Mouse (Mus musculus): ENCODE measurements around the gene D430041D05Rik. TPM values are rescaled to one million over a fixed set of nuclear protein-coding genes. Genes with fewer than 3 reads are reported as not detected.
A peak's percentile ranks its signal among the peaks of the same experiment; 100 is the strongest.

The D430041D05Rik gene
- polyA plus RNA-seq, 1 experiment from 2014 or later: 17.3 TPM

GRCm38 (mm10) chr2:104371606-104372130, 39.1 kb downstream of the D430041D05Rik start:
- ATAC-seq (ENCODE audit: low read depth): no peak
- 61% methylated on average over 6 of the region's 6 CpGs for WGBS

DNA sequence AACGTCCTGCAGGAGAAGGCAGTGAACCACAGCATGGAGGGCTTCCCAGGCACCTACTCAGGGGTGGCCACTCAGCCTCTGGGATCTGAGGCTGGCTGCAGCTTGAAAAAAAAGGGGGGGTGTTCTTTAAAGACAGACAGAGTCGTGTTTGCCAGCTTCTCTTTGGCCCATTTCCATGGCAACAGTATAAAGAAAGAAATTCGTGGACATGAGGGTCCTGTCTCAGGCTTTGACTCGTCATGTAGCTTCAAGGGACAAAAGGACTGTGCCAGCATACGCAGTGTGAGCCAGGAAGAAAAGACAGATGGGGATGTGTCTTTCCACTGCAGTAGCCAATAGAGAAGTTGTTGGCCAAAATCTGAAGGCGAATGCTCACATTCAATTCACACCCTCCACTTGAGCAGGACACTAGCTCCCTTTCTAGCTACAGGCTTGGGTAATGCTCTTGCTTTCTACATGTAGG, 42.9 kb downstream of the D430041D05Rik start:
- no peak overlapping the region for H3K4me2 ChIP-seq (ENCODE audit: low read depth, low read length)
- H3K9ac ChIP-seq (replicated peaks; ENCODE audit: low read depth, low read length): no peak overlapping the region
- no peak overlapping the region for H3K4me3 ChIP-seq (ENCODE audit: low read depth, low read length)
- WGBS: 12% methylated on average over 6 of the region's 6 CpGs
- H3K4me1 ChIP-seq (ENCODE audit: control insufficient read depth, insufficient read depth, low read length): no peaks in the 10 kb centered on the region
- no peaks in the 10 kb centered on the region for H3K27me3 ChIP-seq (ENCODE audit: control insufficient read depth, insufficient read depth, low read length)
- no peaks in the 10 kb centered on the region for H3K9me3 ChIP-seq (ENCODE audit: control insufficient read depth, low read length)
- H3K27ac ChIP-seq (ENCODE audit: low read depth, low read length): peak overlapping the region; percentile 60; the same call in 1 of the 2 replicates
- peak; percentile 87 for ATAC-seq (ENCODE audit: low read depth)
- H3K36me3 ChIP-seq (ENCODE audit: control insufficient read depth, insufficient read depth, low read length): no peaks in the 10 kb centered on the region

More at GRCm38 (mm10) chr2:104371606-104372130, 39.1 kb downstream of the D430041D05Rik start:
- H3K4me3 ChIP-seq (ENCODE audit: low read depth, low read length): no peak overlapping the region
- no peaks in the 10 kb centered on the region for H3K27me3 ChIP-seq (ENCODE audit: control insufficient read depth, insufficient read depth, low read length)
- no peak overlapping the region for H3K9ac ChIP-seq (replicated peaks; ENCODE audit: low read depth, low read length)
- H3K27ac ChIP-seq (ENCODE audit: low read depth, low read length): no peak overlapping the region
- no peaks in the 10 kb centered on the region for H3K9me3 ChIP-seq (ENCODE audit: control insufficient read depth, low read length)
- no peaks in the 10 kb centered on the region for H3K36me3 ChIP-seq (ENCODE audit: control insufficient read depth, insufficient read depth, low read length)
- no peak overlapping the region for H3K4me2 ChIP-seq (ENCODE audit: low read depth, low read length)
- H3K4me1 ChIP-seq (ENCODE audit: control insufficient read depth, insufficient read depth, low read length): no peaks in the 10 kb centered on the region

DNA sequence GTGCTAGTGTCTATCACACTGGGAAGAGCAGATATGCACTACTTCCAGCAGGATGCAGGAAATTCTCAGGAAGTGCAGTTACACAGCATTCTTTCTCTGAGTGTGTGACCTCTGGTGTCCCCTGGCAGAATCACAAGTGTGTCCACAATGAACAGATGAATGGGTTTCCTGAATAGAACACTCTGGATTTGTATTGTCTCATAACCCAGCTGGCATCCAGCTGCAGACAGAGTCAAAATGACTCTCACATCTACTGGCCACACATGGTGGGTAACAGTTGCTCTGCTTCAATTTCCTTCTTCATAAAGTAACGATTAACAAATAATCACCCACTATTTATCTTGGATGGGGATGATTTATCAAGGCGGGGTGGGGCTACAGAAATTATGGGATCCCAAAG, 43.5 kb downstream of the D430041D05Rik start:
- H3K27me3 ChIP-seq (ENCODE audit: control insufficient read depth, insufficient read depth, low read length): no peaks in the 10 kb centered on the region
- ATAC-seq (ENCODE audit: low read depth): no peak

DNA sequence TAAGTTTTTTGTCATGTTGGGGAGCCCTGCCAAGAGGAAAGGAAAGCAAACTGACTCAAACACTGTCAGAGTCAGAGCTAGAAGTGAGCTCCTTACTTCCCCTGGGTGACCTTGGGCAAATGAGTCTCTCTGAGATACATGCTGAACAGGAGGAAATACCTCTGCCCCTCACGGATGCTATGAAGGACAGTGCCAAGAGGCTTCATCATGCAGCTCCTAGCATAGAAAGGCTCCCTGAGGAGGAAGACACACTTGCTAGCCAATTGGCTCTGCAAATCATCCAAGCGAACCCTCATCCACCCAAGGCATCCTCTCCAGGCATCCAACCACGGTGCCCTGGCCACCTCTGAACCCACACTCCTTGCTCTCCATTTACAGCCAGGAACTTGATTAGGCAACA, 51.5 kb downstream of the D430041D05Rik start:
- Histone ChIP-seq H3K4me1 (ENCODE audit: control insufficient read depth, insufficient read depth, low read length) (no peaks in the 10 kb centered on the region), H3K36me3 (ENCODE audit: control insufficient read depth, insufficient read depth, low read length) (no peaks in the 10 kb centered on the region), H3K4me3 (ENCODE audit: low read depth, low read length) (no peak overlapping the region), H3K27ac (ENCODE audit: low read depth, low read length) (no peak overlapping the region), H3K9ac (replicated peaks; ENCODE audit: low read depth, low read length) (no peak overlapping the region), H3K9me3 (ENCODE audit: control insufficient read depth, low read length) (no peaks in the 10 kb centered on the region), H3K27me3 (ENCODE audit: control insufficient read depth, insufficient read depth, low read length) (no peaks in the 10 kb centered on the region), H3K4me2 (ENCODE audit: low read depth, low read length) (no peak overlapping the region)
- 68% methylated on average over 3 of the region's 3 CpGs for WGBS
- no peak for ATAC-seq (ENCODE audit: low read depth)

More for the DNA sequence above, 43.5 kb downstream of the D430041D05Rik start:
- no peaks in the 10 kb centered on the region for H3K9me3 ChIP-seq (ENCODE audit: control insufficient read depth, low read length)
- H3K4me3 ChIP-seq (ENCODE audit: low read depth, low read length): no peak overlapping the region
- no peaks in the 10 kb centered on the region for H3K36me3 ChIP-seq (ENCODE audit: control insufficient read depth, insufficient read depth, low read length)
- H3K9ac ChIP-seq (replicated peaks; ENCODE audit: low read depth, low read length): no peak overlapping the region
- 48% methylated on average over 2 of the region's 2 CpGs for WGBS
- H3K4me1 ChIP-seq (ENCODE audit: control insufficient read depth, insufficient read depth, low read length): no peaks in the 10 kb centered on the region
- no peak overlapping the region for H3K27ac ChIP-seq (ENCODE audit: low read depth, low read length)
- H3K4me2 ChIP-seq (ENCODE audit: low read depth, low read length): no peak overlapping the region

GRCm38 (mm10) chr2:104358881-104359280, 51.9 kb downstream of the D430041D05Rik start:
- 86% methylated on average over 1 of the region's 1 CpGs for WGBS
- no peaks in the 10 kb centered on the region for H3K4me1 ChIP-seq (ENCODE audit: control insufficient read depth, insufficient read depth, low read length)
- no peak for ATAC-seq (ENCODE audit: low read depth)

DNA sequence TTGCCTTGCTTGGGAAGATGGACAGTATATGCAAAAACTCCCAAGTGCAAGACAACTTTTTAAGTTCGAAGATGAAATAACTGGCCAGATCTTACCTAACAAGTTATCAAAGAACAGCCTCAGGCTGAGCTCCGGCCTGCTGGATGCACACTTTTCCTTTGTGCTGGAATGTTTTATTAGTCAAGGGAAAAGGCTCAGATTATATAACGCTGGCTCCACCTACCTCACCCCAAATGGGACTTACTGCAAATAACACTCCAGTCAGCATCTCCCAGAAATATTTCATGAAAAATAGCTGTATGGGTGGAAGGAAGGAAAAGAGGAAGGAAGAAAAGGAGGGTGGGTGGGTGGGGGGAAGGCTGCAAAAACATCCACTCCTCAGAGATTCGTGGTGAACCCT, 54.3 kb downstream of the D430041D05Rik start:
- no peak overlapping the region for H3K4me2 ChIP-seq (ENCODE audit: low read depth, low read length)

More at GRCm38 (mm10) chr2:104358881-104359280, 51.9 kb downstream of the D430041D05Rik start:
- Histone ChIP-seq H3K4me2 (ENCODE audit: low read depth, low read length) (no peak overlapping the region), H3K4me3 (ENCODE audit: low read depth, low read length) (no peak overlapping the region), H3K9ac (replicated peaks; ENCODE audit: low read depth, low read length) (no peak overlapping the region), H3K9me3 (ENCODE audit: control insufficient read depth, low read length) (no peaks in the 10 kb centered on the region), H3K36me3 (ENCODE audit: control insufficient read depth, insufficient read depth, low read length) (no peaks in the 10 kb centered on the region), H3K27me3 (ENCODE audit: control insufficient read depth, insufficient read depth, low read length) (no peaks in the 10 kb centered on the region), H3K27ac (ENCODE audit: low read depth, low read length) (no peak overlapping the region)

DNA sequence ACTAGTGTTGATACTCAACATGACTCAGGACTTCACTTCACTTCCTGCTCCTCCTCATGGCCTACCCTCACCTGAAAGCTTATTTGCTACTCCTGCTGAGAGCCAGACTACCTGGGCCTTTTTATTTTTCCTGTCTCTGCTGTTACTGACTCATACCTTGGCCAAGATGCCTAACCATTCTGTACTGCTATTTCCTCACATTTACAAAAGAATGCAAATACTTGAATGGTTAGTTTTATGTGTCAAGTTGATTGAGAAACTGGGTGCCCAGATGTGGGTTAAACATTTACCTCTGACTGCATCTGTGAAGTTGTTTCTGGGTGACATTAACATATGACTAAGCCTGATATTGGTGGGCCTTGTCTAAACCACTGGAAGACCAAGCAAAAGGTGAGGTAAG, 56.7 kb downstream of the D430041D05Rik start:
- no peak overlapping the region for H3K27ac ChIP-seq (ENCODE audit: low read depth, low read length)
- H3K4me2 ChIP-seq (ENCODE audit: low read depth, low read length): no peak overlapping the region
- no peaks in the 10 kb centered on the region for H3K9me3 ChIP-seq (ENCODE audit: control insufficient read depth, low read length)
- H3K27me3 ChIP-seq (ENCODE audit: control insufficient read depth, insufficient read depth, low read length): no peaks in the 10 kb centered on the region
- no peaks in the 10 kb centered on the region for H3K36me3 ChIP-seq (ENCODE audit: control insufficient read depth, insufficient read depth, low read length)
- H3K4me3 ChIP-seq (ENCODE audit: low read depth, low read length): no peak overlapping the region
- no peaks in the 10 kb centered on the region for H3K4me1 ChIP-seq (ENCODE audit: control insufficient read depth, insufficient read depth, low read length)
- ATAC-seq (ENCODE audit: low read depth): no peak
- H3K9ac ChIP-seq (replicated peaks; ENCODE audit: low read depth, low read length): no peak overlapping the region

More for the DNA sequence above, 54.3 kb downstream of the D430041D05Rik start:
- 88% methylated on average over 4 of the region's 4 CpGs for WGBS
- no peak for ATAC-seq (ENCODE audit: low read depth)
- Histone ChIP-seq H3K4me1 (ENCODE audit: control insufficient read depth, insufficient read depth, low read length) (no peaks in the 10 kb centered on the region), H3K9ac (replicated peaks; ENCODE audit: low read depth, low read length) (no peak overlapping the region), H3K4me3 (ENCODE audit: low read depth, low read length) (no peak overlapping the region), H3K27me3 (ENCODE audit: control insufficient read depth, insufficient read depth, low read length) (no peaks in the 10 kb centered on the region), H3K36me3 (ENCODE audit: control insufficient read depth, insufficient read depth, low read length) (no peaks in the 10 kb centered on the region), H3K9me3 (ENCODE audit: control insufficient read depth, low read length) (no peaks in the 10 kb centered on the region), H3K27ac (ENCODE audit: low read depth, low read length) (no peak overlapping the region)

- WGBS: 73% methylated on average over 1 of the region's 1 CpGs
- Histone ChIP-seq H3K4me1 (ENCODE audit: control insufficient read depth, insufficient read depth, low read length) (no peaks in the 10 kb centered on the region), H3K27ac (ENCODE audit: low read depth, low read length) (no peak overlapping the region), H3K36me3 (ENCODE audit: control insufficient read depth, insufficient read depth, low read length) (no peaks in the 10 kb centered on the region), H3K9me3 (ENCODE audit: control insufficient read depth, low read length) (no peaks in the 10 kb centered on the region), H3K4me3 (ENCODE audit: low read depth, low read length) (no peak overlapping the region), H3K27me3 (ENCODE audit: control insufficient read depth, insufficient read depth, low read length) (no peaks in the 10 kb centered on the region), H3K9ac (replicated peaks; ENCODE audit: low read depth, low read length) (no peak overlapping the region), H3K4me2 (ENCODE audit: low read depth, low read length) (no peak overlapping the region)
- ATAC-seq (ENCODE audit: low read depth): no peak
These were observed 58.7 kb downstream of the D430041D05Rik start for GRCm38 (mm10) chr2:104352204-104352493.

DNA sequence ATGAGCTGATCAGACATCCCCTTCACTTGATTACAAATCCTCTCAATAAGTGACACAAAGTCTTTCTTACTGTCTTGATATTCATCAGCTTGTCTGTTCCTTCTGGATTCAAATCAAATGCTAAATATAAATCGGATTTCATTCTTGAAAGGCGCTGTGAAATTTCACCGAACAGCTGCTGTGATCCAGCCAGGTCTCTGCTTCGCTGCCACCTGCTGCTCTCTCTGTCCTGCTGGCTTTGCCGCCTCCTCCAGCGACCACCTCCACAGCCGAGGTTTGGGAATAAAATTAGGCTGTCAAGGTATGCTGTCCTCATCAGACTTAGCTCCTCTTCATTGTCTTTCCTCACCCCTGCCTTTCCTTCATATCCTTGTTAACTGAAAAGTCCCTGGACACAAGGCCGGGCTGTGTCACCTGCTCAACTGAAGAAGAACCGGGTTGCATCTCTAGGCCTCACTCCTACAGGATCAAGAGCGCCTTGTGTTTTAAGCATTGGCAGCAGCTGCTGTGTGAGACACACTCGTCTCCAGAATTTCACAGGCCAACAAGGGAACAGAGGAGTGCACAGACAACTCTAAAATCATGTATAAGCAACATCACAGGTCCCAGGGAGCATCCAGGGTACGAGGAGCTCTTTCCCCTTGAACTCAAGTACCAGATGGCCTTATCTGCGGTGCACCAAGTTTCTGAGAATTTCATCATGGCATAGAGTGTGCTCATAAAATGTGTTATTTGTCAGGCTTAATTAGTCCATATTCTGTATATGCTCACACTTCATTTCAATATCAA, 59.2 kb downstream of the D430041D05Rik start:
- WGBS: 79% methylated on average over 13 of the region's 13 CpGs
- H3K4me1 ChIP-seq (ENCODE audit: control insufficient read depth, insufficient read depth, low read length): no peaks in the 10 kb centered on the region
- H3K9ac ChIP-seq (replicated peaks; ENCODE audit: low read depth, low read length): no peak overlapping the region
- no peak overlapping the region for H3K27ac ChIP-seq (ENCODE audit: low read depth, low read length)
- H3K27me3 ChIP-seq (ENCODE audit: control insufficient read depth, insufficient read depth, low read length): no peaks in the 10 kb centered on the region
- H3K36me3 ChIP-seq (ENCODE audit: control insufficient read depth, insufficient read depth, low read length): no peaks in the 10 kb centered on the region
- H3K4me3 ChIP-seq (ENCODE audit: low read depth, low read length): no peak overlapping the region
- ATAC-seq (ENCODE audit: low read depth): no peak
- H3K4me2 ChIP-seq (ENCODE audit: low read depth, low read length): no peak overlapping the region
- no peaks in the 10 kb centered on the region for H3K9me3 ChIP-seq (ENCODE audit: control insufficient read depth, low read length)
